Mouse (Mus musculus) embryonic facial prominence, embryonic 14.5 days (tissue): ENCODE results near the gene Nog. TPM values are rescaled to one million over a fixed set of nuclear protein-coding genes. Genes with fewer than 3 reads are reported as not detected.

Source experiments
- ATAC-seq: fragments of 200-750 bp; cut with Nextera tagmentation; 2 replicates; pipeline ENCODE4 v1.8.0; 2017; ENCODE audit warnings: low read depth, moderate number of reproducible peaks, moderate TSS enrichment
- DNase-seq: peaks from one replicate; pipeline ENCODE4 v3.0.0-alpha.2; 2015; ENCODE audit warnings: low spot score
- H3K27ac ChIP-seq: fragments of 300-500 bp; sonication (generic); replicated peaks from 2 replicates; pipeline ENCODE4 v1.5.1; 2014; ENCODE audit warnings: low read depth, mild to moderate bottlenecking, low read length, moderate library complexity
- H3K27me3 ChIP-seq: fragments of 300-500 bp; sonication (generic); replicated peaks from 2 replicates; pipeline ENCODE4 v1.6.1; 2014; ENCODE audit warnings: low read length; ENCODE audit not compliant: control insufficient read depth, insufficient read depth
- H3K36me3 ChIP-seq: fragments of 300-500 bp; sonication (generic); 2 replicates; pipeline ENCODE4 v1.6.1; 2014; ENCODE audit warnings: low read length, mixed read lengths; ENCODE audit not compliant: control insufficient read depth, insufficient read depth
- H3K4me1 ChIP-seq: fragments of 300-500 bp; sonication (generic); 2 replicates; pipeline ENCODE4 v1.6.1; 2014; ENCODE audit warnings: antibody characterized with exemption, low read length; ENCODE audit not compliant: control insufficient read depth, insufficient read depth
- H3K4me2 ChIP-seq: fragments of 300-500 bp; sonication (generic); 2 replicates; pipeline ENCODE4 v1.6.1; 2014; ENCODE audit warnings: low read depth, mild to moderate bottlenecking, low read length, moderate library complexity, mixed read lengths
- H3K4me3 ChIP-seq: fragments of 300-500 bp; sonication (generic); 2 replicates; pipeline ENCODE4 v1.5.1; 2014; ENCODE audit warnings: low read depth, mild to moderate bottlenecking, low read length
- H3K9ac ChIP-seq: fragments of 300-500 bp; sonication (generic); 2 replicates; pipeline ENCODE4 v1.6.1; 2014; ENCODE audit warnings: low read depth, mild to moderate bottlenecking, low read length, moderate library complexity, mixed read lengths
- H3K9me3 ChIP-seq: fragments of 300-500 bp; sonication (generic); 2 replicates; pipeline ENCODE4 v1.6.1; 2016; ENCODE audit warnings: low read length; ENCODE audit not compliant: control insufficient read depth
- WGBS: fragments of 180-500 bp; shearing (Covaris S2); extraction: QIAGEN DNeasy Blood & Tissue Kit; methylation state at CpG from one replicate; pipeline ENCODE4 v1.1.7; 2014; 5-methylcytosine and 5-hydroxymethylcytosine counted together
- polyA plus RNA-seq: library from polyadenylated mRNA; unstranded; fragments of >200 nt; fragmentation: Nextera tagmentation; extraction: Ambion mirVana; gene quantifications from 2 replicates; pipeline ENCODE4 v1.2.1, GENCODE M21; 2014

The Nog gene
- polyA plus RNA-seq, 1 experiment from 2014 or later, result 4.2 TPM

GRCm38 (mm10) chr11:89253973-89254372, 48.2 kb downstream of the Nog start:
- Histone ChIP-seq H3K27me3 (no peaks in the 10 kb centered on the region), H3K27ac (no peak overlapping the region), H3K4me3 (no peak overlapping the region), H3K4me1 (no peaks in the 10 kb centered on the region), H3K9ac (no peak overlapping the region), H3K4me2 (no peak overlapping the region), H3K36me3 (no peaks in the 10 kb centered on the region), H3K9me3 (peaks cover 6% of the 10 kb centered on the region; the same call in 1 of the 2 replicates)
- DNase-seq (peak; percentile 24), ATAC-seq (no peak)
- 82% methylated on average over 13 of the region's 13 CpGs for WGBS

Other genes starting within 250 kb of the Nog start
- gene Dgke, start 235.5 kb downstream of the Nog start, polyA plus RNA-seq, result 3.0 and 3.6 TPM in 2 replicates
- gene Gm525, start 228.5 kb downstream of the Nog start, polyA plus RNA-seq, result 1.2 and 1.7 TPM in 2 replicates